ENCODE assay signal across 10 mouse cellular contexts in the genomic region with DNA sequence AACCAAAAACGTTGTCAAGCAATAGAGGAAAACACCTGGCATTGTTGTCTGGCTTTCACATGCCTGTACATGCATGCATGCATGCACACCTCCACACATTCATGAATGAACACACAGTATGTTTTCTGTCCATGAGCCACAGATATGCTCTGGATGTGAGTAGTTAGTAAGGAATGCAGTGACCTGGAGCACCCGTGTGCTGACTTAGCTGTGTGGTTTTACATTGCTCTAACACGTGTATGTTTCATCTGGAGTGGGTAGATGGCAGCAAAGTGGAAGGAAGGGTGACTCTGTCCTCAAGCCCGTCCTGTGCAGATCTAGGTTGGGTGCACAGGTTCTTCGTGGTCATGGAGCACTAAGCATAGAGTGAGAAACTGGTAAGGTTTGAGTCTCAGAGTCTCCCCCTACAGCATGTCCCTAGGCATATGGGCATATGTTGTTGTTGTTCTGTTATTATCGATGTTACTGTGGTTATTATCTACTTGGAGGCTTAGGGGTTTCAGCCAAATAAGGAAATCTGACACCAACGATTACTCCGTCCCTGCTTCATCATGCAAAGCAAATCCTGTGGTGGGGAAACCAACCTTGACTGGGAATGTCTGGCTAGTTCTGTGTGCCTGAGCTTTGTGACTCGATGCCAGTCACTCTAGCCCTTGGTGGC.
A peak's percentile ranks its signal among the peaks of the same experiment; 100 is the strongest.
DNase-seq lines count a peak whose midpoint lies in the region; ATAC-seq and TF ChIP-seq lines count a peak whose summit lies in the region.
"Had no signal": no experiment of that assay in that cellular context is flagged by ENCODE, and none has a peak within 500 bp of the region (broad histone marks: within the 10 kb centered on the region; RNA-seq: fewer than 3 reads in every experiment).

No protein-coding gene starts in this region.

- H3K27ac ChIP-seq in hindbrain, postnatal 0 days: no peak overlapping the region
- no peak overlapping the region for H3K27ac ChIP-seq in hindbrain, embryonic 11.5 days (ENCODE audit: low read depth, low read length)
- H3K27ac ChIP-seq in intestine, embryonic 15.5 days: no peak overlapping the region
- H3K27ac ChIP-seq: midbrain, embryonic 12.5 days had no signal

- H3K36me3 ChIP-seq in hindbrain, postnatal 0 days (ENCODE audit: insufficient read depth, low read length): no peaks in the 10 kb centered on the region
- H3K36me3 ChIP-seq in hindbrain, embryonic 11.5 days (ENCODE audit: control insufficient read depth, insufficient read depth, low read length): no peaks in the 10 kb centered on the region
- no peaks in the 10 kb centered on the region for H3K36me3 ChIP-seq in intestine, embryonic 15.5 days
- H3K36me3 ChIP-seq: midbrain, embryonic 12.5 days had no signal

- DNase-seq in hindbrain, postnatal 0 days (ENCODE audit: low spot score): no peak
- no peak for DNase-seq in hindbrain, embryonic 11.5 days (ENCODE audit: low spot score)
- peak; percentile 55 for DNase-seq in 3134 (ENCODE audit: extremely low read depth, insufficient read length, low spot score)
- DNase-seq in B cell, adult 2 months: peak; percentile 21 to 35
- DNase-seq in left cerebral cortex, postnatal 14 days (ENCODE audit: low spot score in 2 of 2): no peak
- DNase-seq in thymus, postnatal 36 days: no peak
- no peak for DNase-seq in adrenal gland, adult 2 months
- DNase-seq: kidney, postnatal 14 days had no signal

- intact Hi-C loops in left cerebral cortex, postnatal 14 days (cut with DNase I): no loop called here

- no peak overlapping the region for H3K4me3 ChIP-seq in hindbrain, postnatal 0 days (ENCODE audit: low read length)
- H3K4me3 ChIP-seq in hindbrain, embryonic 11.5 days (ENCODE audit: low read depth, low read length): no peak overlapping the region
- no peak overlapping the region for H3K4me3 ChIP-seq in intestine, embryonic 15.5 days (replicated peaks)
- H3K4me3 ChIP-seq: midbrain, embryonic 12.5 days had no signal

- no peaks in the 10 kb centered on the region for H3K9me3 ChIP-seq in hindbrain, postnatal 0 days (ENCODE audit: low read length)
- H3K9me3 ChIP-seq in hindbrain, embryonic 11.5 days (ENCODE audit: control insufficient read depth, low read length): no peaks in the 10 kb centered on the region
- no peaks in the 10 kb centered on the region for H3K9me3 ChIP-seq in intestine, embryonic 15.5 days
- H3K9me3 ChIP-seq: midbrain, embryonic 12.5 days had no signal

- ATAC-seq in hindbrain, postnatal 0 days: peak; percentile 70
- no peak for ATAC-seq in hindbrain, embryonic 11.5 days (ENCODE audit: low FRiP score)
- peak; percentile 34; the same call in 1 of the 2 replicates for ATAC-seq in intestine, embryonic 15.5 days

- TF ChIP-seq CTCF in hindbrain, postnatal 0 days (IDR thresholded peaks at IDR 0.05; ENCODE audit: low read depth): peak; percentile 36; the same call in 1 of the 2 replicates

- H3K27me3 ChIP-seq in hindbrain, postnatal 0 days (ENCODE audit: insufficient read depth, low read length): no peaks in the 10 kb centered on the region
- H3K27me3 ChIP-seq in hindbrain, embryonic 11.5 days (ENCODE audit: control insufficient read depth, insufficient read depth, low read length): no peaks in the 10 kb centered on the region
- H3K27me3 ChIP-seq in intestine, embryonic 15.5 days (replicated peaks): no peaks in the 10 kb centered on the region
- H3K27me3 ChIP-seq: midbrain, embryonic 12.5 days had no signal

- no peak overlapping the region for H3K9ac ChIP-seq in hindbrain, postnatal 0 days (replicated peaks; ENCODE audit: low read length)
- no peak overlapping the region for H3K9ac ChIP-seq in hindbrain, embryonic 11.5 days (ENCODE audit: low read depth, low read length)
- H3K9ac ChIP-seq in intestine, embryonic 15.5 days: no peak overlapping the region
- H3K9ac ChIP-seq: midbrain, embryonic 12.5 days had no signal

- WGBS in hindbrain, postnatal 0 days: 65% methylated on average over 9 of the region's 9 CpGs
- 77% methylated on average over 9 of the region's 9 CpGs for WGBS in hindbrain, embryonic 11.5 days
- 58% methylated on average over 9 of the region's 9 CpGs for WGBS in intestine, embryonic 15.5 days

- no peak overlapping the region for H3K4me2 ChIP-seq in hindbrain, postnatal 0 days (ENCODE audit: low read depth, low read length)
- H3K4me2 ChIP-seq in hindbrain, embryonic 11.5 days (replicated peaks; ENCODE audit: low read depth, low read length): no peak overlapping the region
- H3K4me2 ChIP-seq in intestine, embryonic 15.5 days (replicated peaks): no peak overlapping the region
- H3K4me2 ChIP-seq: midbrain, embryonic 12.5 days had no signal

- peaks cover 10% of the 10 kb centered on the region for H3K4me1 ChIP-seq in hindbrain, postnatal 0 days (ENCODE audit: insufficient read depth, low read length)
- H3K4me1 ChIP-seq in hindbrain, embryonic 11.5 days (replicated peaks; ENCODE audit: control insufficient read depth, insufficient read depth, low read length): 0 out of 2 replicates have a peak, but pooled peaks cover 3% of the 10 kb centered on the region
- H3K4me1 ChIP-seq in intestine, embryonic 15.5 days (replicated peaks): peaks cover 21% of the 10 kb centered on the region

Comparison
In these comparisons a context has a peak if more than half of its experiments do, and no peak if none do; other contexts are left out.
1. DNase-seq: peak in 3134 (single experiment) and B cell, adult 2 months (2 of 2); none in hindbrain, postnatal 0 days (single experiment), hindbrain, embryonic 11.5 days (single experiment), left cerebral cortex, postnatal 14 days (0 of 2), thymus, postnatal 36 days (0 of 2) and adrenal gland, adult 2 months (single experiment).